Mouse (Mus musculus): ENCODE results near the gene Crmp1.

Crmp1 gene

GRCm38 (mm10) chr5:37241651-37242151 is at the start of gene Crmp1:
Crmp1 (plus strand) TSS chr5:37241940.
- DNase-seq (ENCODE audit: low spot score): no peak

GRCm38 (mm10) chr5:37196196-37196595 is 45.5 kb upstream of the Crmp1 start:
- no peak for DNase-seq (ENCODE audit: low spot score)

GRCm38 (mm10) chr5:37196666-37197250 is 45.0 kb upstream of the Crmp1 start:
- DNase-seq (ENCODE audit: low spot score): no peak

GRCm38 (mm10) chr5:37197423-37197822 is 44.3 kb upstream of the Crmp1 start:
- no peak for DNase-seq (ENCODE audit: low spot score)

- no peak for DNase-seq (ENCODE audit: low spot score)
These were observed 43.6 kb upstream of the Crmp1 start for GRCm38 (mm10) chr5:37198011-37198688.

GRCm38 (mm10) chr5:37202285-37202684 is 39.5 kb upstream of the Crmp1 start:
- no peak for DNase-seq (ENCODE audit: low spot score)

- no peak for DNase-seq (ENCODE audit: low spot score)
These were observed 36.9 kb upstream of the Crmp1 start for GRCm38 (mm10) chr5:37204886-37205285.

GRCm38 (mm10) chr5:37205420-37205819 is 36.3 kb upstream of the Crmp1 start:
- no peak for DNase-seq (ENCODE audit: low spot score)

- no peak for DNase-seq (ENCODE audit: low spot score)
These were observed 35.4 kb upstream of the Crmp1 start for GRCm38 (mm10) chr5:37206364-37206763.

GRCm38 (mm10) chr5:37212938-37213708 is 28.6 kb upstream of the Crmp1 start:
- no peak for DNase-seq (ENCODE audit: low spot score)

GRCm38 (mm10) chr5:37213709-37214103 is 28.0 kb upstream of the Crmp1 start:
- DNase-seq (ENCODE audit: low spot score): no peak

- no peak for DNase-seq (ENCODE audit: low spot score)
These were observed 27.1 kb upstream of the Crmp1 start for GRCm38 (mm10) chr5:37214614-37215013.

GRCm38 (mm10) chr5:37215276-37215675 is 26.5 kb upstream of the Crmp1 start:
- no peak for DNase-seq (ENCODE audit: low spot score)

- no peak for DNase-seq (ENCODE audit: low spot score)
These were observed 22.1 kb upstream of the Crmp1 start for GRCm38 (mm10) chr5:37219615-37220014.

GRCm38 (mm10) chr5:37220575-37220974 is 21.2 kb upstream of the Crmp1 start:
- DNase-seq (ENCODE audit: low spot score): no peak

- no peak for DNase-seq (ENCODE audit: low spot score)
These were observed 20.2 kb upstream of the Crmp1 start for GRCm38 (mm10) chr5:37221563-37221962.

GRCm38 (mm10) chr5:37222316-37222715 is 19.4 kb upstream of the Crmp1 start:
- DNase-seq (ENCODE audit: low spot score): no peak

GRCm38 (mm10) chr5:37225708-37226107 is 16.0 kb upstream of the Crmp1 start:
- no peak for DNase-seq (ENCODE audit: low spot score)

- no peak for DNase-seq (ENCODE audit: low spot score)
These were observed 13.6 kb upstream of the Crmp1 start for GRCm38 (mm10) chr5:37227956-37228680.

GRCm38 (mm10) chr5:37228894-37229293 is 12.8 kb upstream of the Crmp1 start:
- no peak for DNase-seq (ENCODE audit: low spot score)

- no peak for DNase-seq (ENCODE audit: low spot score)
These were observed 8.7 kb upstream of the Crmp1 start for GRCm38 (mm10) chr5:37233010-37233557.

GRCm38 (mm10) chr5:37238654-37239053 is 3.1 kb upstream of the Crmp1 start:
- DNase-seq (ENCODE audit: low spot score): no peak
